Mouse (Mus musculus): Measurements from ENCODE around the gene Crlf2. TPM values are rescaled to one million over a fixed set of nuclear protein-coding genes. Genes with fewer than 3 reads are reported as not detected.

The Crlf2 gene
- 10 to 100 TPM; 31.3 to 31.8 TPM for total RNA-seq (2021)
- long read RNA-seq, experiment 1, partial matches to known transcripts = 3 of 14 reads
- long read RNA-seq, experiment 1, other reads (novel, unspliced or antisense) = 7 of 14 reads
- long read RNA-seq, experiment 2, transcript Crlf2-201 (8 exons, 1,323 nt) = major isoform, 5 of 20 reads
- long read RNA-seq, experiment 2, partial matches to known transcripts = 8 of 20 reads
- long read RNA-seq, experiment 2, other reads (novel, unspliced or antisense) = 5 of 20 reads

DNA sequence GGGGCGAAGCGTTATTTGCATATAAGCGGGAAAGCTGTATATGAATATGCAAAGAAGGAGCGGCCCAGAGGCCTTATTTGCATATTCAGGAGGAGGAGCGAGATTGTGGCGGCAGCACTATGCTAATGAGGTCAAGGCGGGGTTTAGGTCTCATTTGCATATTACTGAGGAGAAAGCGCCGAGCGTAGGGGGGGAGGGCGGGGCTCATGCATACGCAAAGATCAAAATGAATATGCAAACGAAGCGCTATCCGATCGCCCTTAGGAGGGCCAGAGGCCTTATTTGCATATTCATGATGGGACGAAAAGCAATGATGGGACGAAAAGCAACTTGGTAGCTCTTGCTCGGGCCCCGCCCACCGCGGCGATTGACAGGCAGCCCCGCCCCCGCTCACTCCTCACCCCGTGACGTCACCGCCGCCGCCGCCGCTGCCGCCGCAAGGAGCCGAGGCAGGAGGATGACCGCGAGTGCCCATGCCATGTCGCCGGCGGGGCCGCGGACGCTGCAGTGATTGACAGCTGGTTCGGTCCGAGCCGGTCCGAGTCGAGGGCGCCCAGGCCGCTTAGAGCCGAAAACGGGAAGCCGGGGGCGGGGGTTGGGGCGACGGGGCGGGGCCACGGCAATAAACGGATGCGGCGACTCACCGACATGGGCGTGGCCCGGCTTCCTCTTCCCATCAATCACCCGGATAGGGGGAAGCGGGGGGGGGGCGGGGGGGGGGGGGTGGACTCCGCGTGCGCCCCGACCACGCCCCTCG, at the start of gene Crlf2:
Gene Crlf2 (minus strand): TSS at position 590 of the 757 bp plus-strand sequence.
- DNase-seq (ENCODE audit: low spot score in 2 of 2) = peak; percentile 92 to 93

DNA sequence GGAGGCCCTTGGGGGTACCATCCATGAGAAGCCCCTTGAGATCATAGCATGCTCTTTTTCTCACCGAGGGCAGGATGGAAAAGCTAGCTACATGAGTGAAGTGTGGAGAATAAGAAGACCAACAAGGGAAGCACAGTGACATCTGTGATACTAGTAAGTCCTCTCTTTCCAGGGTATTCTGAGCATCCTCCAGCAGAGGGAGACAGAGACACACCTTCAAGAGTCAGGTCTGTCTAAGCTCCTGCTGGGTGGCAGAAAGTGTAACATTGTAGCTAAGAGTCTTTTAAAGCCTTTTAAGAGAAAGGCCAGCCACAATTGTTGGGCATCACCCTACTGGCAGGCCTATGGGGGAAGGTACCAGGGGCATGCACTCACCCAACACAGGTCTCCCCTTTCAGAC, 43.8 kb upstream of the Crlf2 start:
- peak in 1 of 2 experiments; percentile 16 for DNase-seq (ENCODE audit: low spot score in 2 of 2)

GRCm38 (mm10) chr5:109601080-109601479, 42.3 kb upstream of the Crlf2 start:
- peak in 1 of 2 experiments; percentile 0 for DNase-seq (ENCODE audit: low spot score in 2 of 2)

DNA sequence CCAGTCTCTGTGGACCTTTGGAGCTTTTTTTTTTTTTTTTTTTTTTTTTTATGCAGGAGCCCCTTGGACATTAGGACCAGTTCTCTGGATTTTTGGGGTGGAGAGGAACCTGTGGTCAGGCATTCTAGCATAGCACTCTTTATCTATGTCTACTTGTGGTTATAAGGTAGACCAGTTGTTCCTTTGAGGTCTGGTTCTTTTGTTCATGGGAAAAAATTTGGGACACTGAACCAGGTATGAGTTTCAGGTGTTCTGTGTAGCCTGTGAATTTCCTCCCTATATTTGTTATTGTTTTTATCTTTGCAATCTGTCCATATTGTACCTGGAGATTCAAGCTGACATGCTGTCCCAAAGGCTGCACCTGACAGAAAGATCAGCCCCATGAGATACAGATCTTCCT, 40.1 kb upstream of the Crlf2 start:
- DNase-seq (ENCODE audit: low spot score in 2 of 2) = no peak

DNA sequence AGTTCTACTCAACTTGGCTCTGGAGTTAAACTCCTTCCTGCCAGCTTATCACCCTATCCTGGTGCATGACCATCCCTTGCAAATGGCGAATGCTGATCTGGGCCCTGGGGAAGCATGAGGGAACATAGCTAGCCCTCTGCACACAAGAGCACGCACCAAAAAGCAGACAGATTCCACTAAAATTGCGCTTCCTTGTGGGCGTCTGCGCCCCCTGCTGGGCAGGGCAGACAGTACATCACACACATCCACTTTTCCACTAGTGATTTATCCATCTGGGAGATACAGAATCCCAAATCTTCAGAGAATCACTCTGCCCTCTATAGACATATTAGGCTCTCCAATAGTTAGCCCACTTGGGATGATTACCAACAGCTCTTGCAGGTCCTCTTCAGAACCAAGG, 37.9 kb upstream of the Crlf2 start:
- DNase-seq (ENCODE audit: low spot score in 2 of 2) = no peak

- no peak for DNase-seq (ENCODE audit: low spot score in 2 of 2)
Observed at GRCm38 (mm10) chr5:109562829-109563228, 4.0 kb upstream of the Crlf2 start.

DNA sequence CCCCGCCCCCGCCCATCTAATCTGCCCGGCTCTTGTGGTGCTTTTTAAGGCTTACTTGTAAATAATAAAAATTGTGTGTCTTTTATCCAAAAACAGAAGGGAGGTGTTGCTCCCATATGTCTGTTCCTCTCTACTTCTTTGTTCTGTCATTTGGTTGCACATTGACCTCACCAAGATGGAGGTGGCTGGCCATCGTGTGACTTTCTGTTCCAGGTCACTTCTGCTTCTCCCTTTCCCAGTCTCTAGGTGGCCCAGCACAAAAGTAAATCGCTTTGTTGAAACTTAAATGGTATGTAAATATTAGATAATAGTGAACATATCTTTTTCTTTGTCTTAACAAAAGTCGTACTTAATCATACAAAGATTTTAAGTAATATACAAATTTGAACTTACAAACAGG, 398 bp upstream of the Crlf2 start:
- peak in 1 of 2 experiments; percentile 30 for DNase-seq (ENCODE audit: low spot score in 2 of 2)

DNA sequence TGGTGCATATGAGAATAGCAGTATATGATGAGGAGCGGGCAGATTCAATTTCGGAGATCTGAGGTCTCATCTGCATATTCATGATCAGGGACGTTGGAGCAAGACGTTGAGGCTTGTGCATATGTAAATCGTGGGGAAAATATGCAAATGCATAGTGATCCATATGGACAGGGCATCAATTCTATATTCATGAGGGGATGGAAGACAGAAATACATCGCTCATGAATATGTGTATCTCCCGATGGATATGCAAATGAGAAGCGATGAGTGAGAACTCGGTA, 730 bp downstream of the Crlf2 start:
- DNase-seq (ENCODE audit: low spot score in 2 of 2) = no peak

- DNase-seq (ENCODE audit: low spot score in 2 of 2) = peak; percentile 96 to 99
Observed at GRCm38 (mm10) chr5:109557321-109558122, 1.3 kb downstream of the Crlf2 start.

DNA sequence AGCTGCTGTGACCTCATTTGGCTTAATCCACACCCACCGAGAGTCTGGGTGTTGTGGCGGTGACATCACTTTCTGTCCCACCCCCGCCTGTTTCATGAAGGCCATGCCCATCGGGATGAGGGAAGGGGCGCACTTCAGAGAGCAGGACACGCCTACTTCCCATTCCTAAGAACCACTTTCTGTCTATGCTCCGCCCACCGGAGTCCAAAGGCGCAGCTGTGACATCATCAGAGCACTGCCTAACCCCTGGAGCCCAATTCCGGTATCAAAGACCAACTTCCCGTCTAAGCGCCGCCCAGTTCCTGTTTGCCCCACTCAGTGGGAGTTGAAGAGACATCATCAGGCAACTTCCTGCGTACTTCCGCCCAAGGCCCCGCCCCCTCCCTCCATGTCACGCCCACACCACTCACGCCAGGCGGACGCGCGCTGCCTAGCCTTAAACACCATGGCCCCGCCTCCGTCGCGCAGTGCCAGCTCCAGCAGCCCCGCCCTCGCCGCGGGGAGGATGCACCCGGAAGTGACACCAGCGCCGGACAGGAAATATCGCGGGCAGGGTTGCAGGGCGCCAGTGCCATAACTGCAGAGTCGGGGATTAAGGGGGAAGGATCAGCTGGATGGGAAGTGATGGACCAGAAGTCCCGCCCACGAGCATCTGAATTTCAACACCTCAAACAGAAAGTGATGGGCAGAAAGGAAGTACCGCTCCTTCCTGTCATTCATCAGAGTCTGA, 2.0 kb downstream of the Crlf2 start:
- peak in 1 of 2 experiments; percentile 92 for DNase-seq (ENCODE audit: low spot score in 2 of 2)

DNA sequence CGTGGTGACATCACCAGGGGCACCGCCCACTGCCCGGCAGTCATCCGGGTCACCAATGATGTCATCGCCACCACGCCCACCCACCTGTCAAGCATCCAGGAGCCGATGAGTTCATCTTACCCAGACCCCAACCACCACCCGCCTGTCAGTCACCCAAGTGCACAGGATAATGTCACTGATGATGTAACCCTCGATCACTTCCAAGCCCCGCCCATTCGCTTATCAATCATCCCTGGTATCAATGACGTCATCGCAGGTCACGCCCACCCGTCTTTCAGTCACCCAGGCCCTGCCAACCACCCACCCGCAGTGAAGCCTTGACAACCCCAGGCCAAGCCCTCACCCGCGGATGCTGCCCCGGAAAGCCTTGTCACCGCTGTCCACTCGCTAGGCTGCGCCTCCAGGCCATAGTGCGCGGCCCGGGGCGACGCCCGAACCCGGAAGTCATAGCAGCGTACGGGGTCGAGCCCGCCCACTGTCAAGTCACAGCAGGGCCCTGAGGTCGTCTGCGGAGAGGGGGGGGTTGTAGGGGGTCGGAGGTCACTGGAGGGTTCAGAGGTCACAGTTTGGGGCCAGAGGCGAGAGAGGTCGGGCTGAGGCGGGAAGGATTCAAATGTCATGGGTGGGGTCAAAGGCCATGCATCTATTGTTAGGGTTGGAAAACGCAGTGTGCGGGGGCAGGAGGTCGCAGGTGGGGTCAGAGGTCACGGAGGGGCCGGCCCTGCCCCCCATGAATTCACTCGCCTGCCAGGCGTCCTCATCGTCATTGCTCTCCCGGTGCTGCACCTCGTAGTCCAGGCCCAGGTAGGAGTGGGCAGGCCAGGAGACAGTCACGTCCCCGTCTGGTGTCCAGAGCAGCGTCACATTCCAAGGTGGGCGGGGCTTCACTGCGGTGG, 2.9 kb downstream of the Crlf2 start:
- DNase-seq (ENCODE audit: low spot score in 2 of 2) = peak in 1 of 2 experiments; percentile 64

GRCm38 (mm10) chr5:109555236-109555675, 3.5 kb downstream of the Crlf2 start:
- peak in 1 of 2 experiments; percentile 21 for DNase-seq (ENCODE audit: low spot score in 2 of 2)

DNA sequence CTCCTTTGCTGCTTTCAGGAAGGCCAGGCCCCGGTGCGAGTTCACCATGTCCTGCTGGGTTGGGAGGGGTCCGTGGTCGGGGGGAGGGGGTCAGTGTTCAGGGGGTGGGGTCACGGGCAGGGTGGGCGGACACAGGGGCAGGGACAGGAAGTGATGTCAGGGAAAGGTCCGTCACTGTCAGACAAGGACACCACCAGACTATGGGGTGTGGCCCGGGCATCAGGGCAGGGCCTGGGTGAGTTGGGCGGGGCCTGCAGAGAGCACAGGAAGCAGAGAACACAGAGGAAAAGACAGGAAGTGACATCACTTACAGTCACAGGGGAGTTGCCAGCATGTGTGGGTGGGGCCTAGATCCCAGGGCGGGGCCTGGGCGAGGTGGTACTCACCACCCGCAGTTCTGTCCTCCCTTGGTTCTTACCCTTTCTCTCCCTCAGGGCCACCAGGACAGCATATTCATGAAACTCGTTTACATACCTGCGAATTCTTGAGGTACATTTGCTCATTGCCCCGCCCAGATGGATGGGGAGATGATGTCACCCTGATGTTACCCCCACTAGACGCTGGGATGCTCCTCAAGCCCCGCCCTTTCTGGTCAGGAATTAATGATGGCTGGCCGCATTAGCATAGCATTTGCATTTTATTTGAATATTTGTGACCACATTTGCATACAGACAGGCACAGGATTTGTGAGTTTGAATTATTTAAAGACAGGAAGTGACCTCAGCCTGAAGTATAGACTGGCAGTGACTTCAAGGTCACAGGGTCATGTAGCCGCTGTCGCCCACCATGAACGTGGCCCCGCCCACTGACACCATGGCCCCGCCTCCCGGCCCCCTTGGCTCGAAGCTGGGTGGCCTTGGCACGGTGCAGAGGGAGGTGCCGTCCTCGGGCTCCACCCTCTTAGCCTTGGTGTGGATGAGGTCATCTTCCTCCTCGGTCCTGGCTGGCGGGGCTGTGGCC, 4.4 kb downstream of the Crlf2 start:
- DNase-seq (ENCODE audit: low spot score in 2 of 2) = peak in 1 of 2 experiments; percentile 7

GRCm38 (mm10) chr5:109553160-109553930, 5.4 kb downstream of the Crlf2 start:
- DNase-seq (ENCODE audit: low spot score in 2 of 2) = peak in 1 of 2 experiments; percentile 10

GRCm38 (mm10) chr5:109552541-109552940, 6.3 kb downstream of the Crlf2 start:
- peak in 1 of 2 experiments; percentile 0 for DNase-seq (ENCODE audit: low spot score in 2 of 2)

GRCm38 (mm10) chr5:109552116-109552515, 6.7 kb downstream of the Crlf2 start:
- DNase-seq (ENCODE audit: low spot score in 2 of 2) = peak in 1 of 2 experiments; percentile 3

GRCm38 (mm10) chr5:109551041-109551765, 7.6 kb downstream of the Crlf2 start:
- DNase-seq (ENCODE audit: low spot score in 2 of 2) = peak in 1 of 2 experiments; percentile 4
